Mouse (Mus musculus) erythroblast, embryonic 14.5 days (primary cell): Measurements from ENCODE around the gene Masp2. TPM values are rescaled to one million over a fixed set of nuclear protein-coding genes. Genes with fewer than 3 reads are reported as not detected.

Experiments
- H3K27me3 ChIP-seq: 2 replicates; pipeline ENCODE4 v1.6.1; 2012; ENCODE audit warnings: inconsistent platforms; ENCODE audit not compliant: control insufficient read depth
- H3K36me3 ChIP-seq: 2 replicates; pipeline ENCODE4 v1.6.1; 2012; ENCODE audit warnings: mild to moderate bottlenecking, inconsistent platforms; ENCODE audit not compliant: control insufficient read depth
- H3K4me1 ChIP-seq: 2 replicates; pipeline ENCODE4 v1.6.1; 2012; ENCODE audit warnings: inconsistent platforms; ENCODE audit not compliant: control insufficient read depth
- H3K4me3 ChIP-seq: replicated peaks from 2 replicates; pipeline ENCODE3; 2012; ENCODE audit warnings: moderate library complexity, mild to moderate bottlenecking, inconsistent platforms
- H3K9me3 ChIP-seq: 2 replicates; pipeline ENCODE4 v1.6.1; 2012; ENCODE audit warnings: low read length, inconsistent platforms, mixed read lengths; ENCODE audit not compliant: control insufficient read depth
- GATA1 ChIP-seq: IDR thresholded peaks from 2 replicates; pipeline ENCODE4 v1.6.1; 2012; ENCODE audit warnings: low read length, inconsistent platforms, mixed read lengths
- TAL1 ChIP-seq: IDR thresholded peaks from 3 replicates; pipeline ENCODE4 v1.6.1; 2012; ENCODE audit warnings: low read length, inconsistent platforms, mixed read lengths
- polyA plus RNA-seq: library from polyadenylated mRNA; stranded (reverse); fragments of >175 nt; gene quantifications from 2 replicates; pipeline ENCODE4 v1.2.3, GENCODE M21; 2012

Masp2 gene
- polyA plus RNA-seq, 1 experiment, result 0.12 TPM

DNA sequence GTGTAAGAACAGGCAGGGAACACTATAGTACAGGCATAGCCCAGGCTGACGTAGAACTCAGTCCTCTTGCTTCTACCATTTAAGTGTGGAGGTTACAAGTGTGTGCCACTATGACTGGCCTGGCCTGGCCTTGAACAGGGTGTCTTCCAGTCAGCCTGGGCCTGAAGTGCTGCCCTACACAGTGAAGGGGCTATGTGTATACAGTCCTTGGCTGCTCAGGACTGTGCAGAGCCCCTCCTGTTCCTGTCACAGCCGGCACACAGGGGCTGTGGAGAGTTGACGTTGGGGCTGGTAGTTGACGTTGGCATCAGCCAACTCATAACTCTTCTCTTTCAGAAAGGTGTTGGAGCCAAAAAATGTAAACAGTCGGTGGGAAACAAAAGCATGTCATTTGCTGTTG, 20.9 kb upstream of the Masp2 start:
- peaks cover 11% of the 10 kb centered on the region for H3K4me1 ChIP-seq
- H3K9me3 ChIP-seq, result no peaks in the 10 kb centered on the region
- no peaks in the 10 kb centered on the region for H3K27me3 ChIP-seq
- H3K36me3 ChIP-seq, result peaks cover 70% of the 10 kb centered on the region
- no peak overlapping the region for H3K4me3 ChIP-seq
- no peak for TF ChIP-seq GATA1
- no peak for TF ChIP-seq TAL1

DNA sequence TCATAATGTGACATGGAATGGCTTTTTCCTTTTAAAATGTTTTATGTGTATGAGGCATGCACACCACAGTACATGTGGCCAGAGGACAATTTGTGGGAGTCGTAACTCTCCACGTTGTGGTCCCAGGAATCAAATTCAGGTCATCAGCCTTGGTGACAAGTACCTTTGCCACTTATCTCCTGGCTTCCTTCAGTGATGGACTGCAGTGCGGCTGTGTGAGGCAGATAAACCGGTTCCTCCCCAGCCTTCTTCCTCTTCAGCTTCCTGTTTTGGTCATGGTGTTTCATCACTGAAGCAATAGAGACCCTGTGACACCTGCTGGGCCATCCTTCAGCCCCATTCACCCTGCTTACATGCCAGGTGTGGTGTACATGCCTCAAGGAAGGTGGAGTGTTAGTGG, 19.1 kb upstream of the Masp2 start:
- Histone ChIP-seq H3K4me1 (peaks cover 14% of the 10 kb centered on the region), H3K36me3 (peaks cover 51% of the 10 kb centered on the region), H3K9me3 (no peaks in the 10 kb centered on the region), H3K4me3 (no peak overlapping the region), H3K27me3 (no peaks in the 10 kb centered on the region)
- TF ChIP-seq TAL1 (no peak), GATA1 (no peak)

DNA sequence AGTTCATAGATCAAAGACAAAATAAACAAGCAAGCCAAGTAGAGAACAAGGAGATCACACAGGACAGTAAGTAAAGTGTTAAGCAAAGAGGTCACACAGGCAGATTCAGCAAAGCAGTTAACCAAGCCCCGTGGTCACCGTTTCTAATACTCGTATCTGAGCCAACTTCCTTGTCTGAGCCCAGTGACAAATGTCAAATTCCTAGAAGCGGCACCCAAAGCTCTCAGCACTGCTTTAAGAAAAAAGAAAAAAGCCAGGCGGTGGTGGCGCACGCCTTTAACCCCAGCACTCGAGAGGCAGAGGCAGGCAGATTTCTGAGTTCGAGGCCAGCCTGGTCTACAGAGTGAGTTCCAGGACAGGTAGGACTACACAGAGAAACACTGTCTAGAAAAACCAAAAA, 15.7 kb upstream of the Masp2 start:
- Histone ChIP-seq H3K4me1 (peaks cover 25% of the 10 kb centered on the region), H3K36me3 (peaks cover 17% of the 10 kb centered on the region)
- TF ChIP-seq TAL1, result no peak
- TF ChIP-seq GATA1, result no peak

DNA sequence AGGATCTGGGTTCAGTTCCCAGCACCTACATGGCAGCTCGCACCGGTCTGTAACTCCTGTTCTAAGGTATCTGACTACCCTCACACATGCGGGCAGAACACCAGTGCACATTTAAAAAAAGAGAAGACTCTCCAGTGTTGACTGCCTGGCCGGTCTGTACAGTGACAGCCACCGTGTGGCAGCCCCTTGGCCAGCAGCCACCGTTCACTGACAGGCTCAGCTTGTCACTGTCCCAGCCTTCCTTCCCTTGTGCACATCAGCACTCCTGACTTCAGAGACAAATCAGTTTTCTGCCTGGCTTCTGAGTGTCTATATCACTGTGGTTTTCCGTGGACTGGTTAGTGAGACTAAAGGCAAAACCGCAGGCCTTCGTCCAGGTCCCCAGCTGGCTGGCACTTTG, 13.6 kb upstream of the Masp2 start:
- H3K27me3 ChIP-seq, result no peaks in the 10 kb centered on the region
- peaks cover 11% of the 10 kb centered on the region for H3K36me3 ChIP-seq
- peaks cover 26% of the 10 kb centered on the region for H3K4me1 ChIP-seq

More for the DNA sequence above, 15.7 kb upstream of the Masp2 start:
- no peaks in the 10 kb centered on the region for H3K9me3 ChIP-seq
- no peaks in the 10 kb centered on the region for H3K27me3 ChIP-seq
- no peak overlapping the region for H3K4me3 ChIP-seq

DNA sequence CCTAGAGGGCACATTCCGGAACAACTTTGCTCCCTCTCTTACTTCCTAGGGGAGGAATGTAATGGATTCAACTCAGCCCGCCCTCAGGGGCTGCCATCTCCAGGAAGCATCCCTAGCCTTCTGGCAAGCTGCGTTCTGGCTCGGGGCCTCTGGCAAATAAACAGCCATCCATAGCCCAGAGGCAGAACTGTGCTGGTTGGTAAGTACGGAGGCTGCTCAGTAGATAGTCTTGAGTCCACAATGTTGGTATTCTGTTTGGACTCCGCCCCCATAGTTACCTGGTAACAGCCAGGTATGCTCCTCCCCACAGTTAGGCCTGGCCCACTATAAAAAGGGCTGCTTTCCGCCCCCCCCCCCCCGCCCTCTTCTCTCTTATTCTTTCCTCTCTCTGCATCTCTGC, 12.8 kb upstream of the Masp2 start:
- Histone ChIP-seq H3K36me3 (peaks cover 19% of the 10 kb centered on the region), H3K9me3 (no peaks in the 10 kb centered on the region), H3K4me3 (no peak overlapping the region), H3K27me3 (no peaks in the 10 kb centered on the region), H3K4me1 (peaks cover 26% of the 10 kb centered on the region)
- TF ChIP-seq GATA1, result no peak

More for the DNA sequence above, 13.6 kb upstream of the Masp2 start:
- Histone ChIP-seq H3K4me3 (no peak overlapping the region), H3K9me3 (no peaks in the 10 kb centered on the region)
- TF ChIP-seq GATA1, result no peak

DNA sequence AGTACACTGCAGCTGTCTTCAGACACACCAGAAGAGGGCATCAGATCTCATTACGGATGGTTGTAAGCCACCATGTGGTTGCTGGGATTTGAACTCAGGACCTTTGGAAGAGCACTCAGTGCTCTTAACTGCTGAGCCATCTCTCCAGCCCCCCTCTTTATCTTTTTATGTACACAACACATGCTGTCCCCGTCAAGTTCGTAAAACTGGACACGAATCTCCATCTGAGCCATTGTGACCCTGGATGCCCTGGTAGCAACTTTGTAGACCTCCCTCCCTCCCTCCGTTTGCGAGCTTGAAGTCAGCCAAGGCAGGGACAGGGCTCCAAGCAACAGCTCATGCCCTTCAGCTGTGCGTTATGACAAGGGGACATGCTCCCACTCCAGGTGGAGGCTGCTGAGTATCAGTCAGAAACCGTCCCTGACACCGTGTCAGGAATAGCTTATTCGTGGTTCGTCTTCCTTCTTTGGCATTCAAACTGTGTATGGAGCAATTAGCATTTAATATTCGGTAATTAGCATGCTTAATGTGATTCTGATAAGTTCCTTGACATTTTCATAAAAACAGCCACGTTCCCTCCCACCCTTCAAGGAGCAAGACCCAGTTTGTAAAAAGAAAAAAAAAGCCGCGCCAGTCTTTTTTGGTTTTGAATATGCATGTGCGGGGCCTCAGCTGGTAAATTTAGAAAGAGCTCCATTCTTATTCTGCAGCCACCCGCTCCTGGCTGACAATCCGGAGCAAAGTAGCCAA, 11.8 kb upstream of the Masp2 start:
- H3K4me1 ChIP-seq, result peaks cover 26% of the 10 kb centered on the region
- peaks cover 28% of the 10 kb centered on the region for H3K36me3 ChIP-seq

DNA sequence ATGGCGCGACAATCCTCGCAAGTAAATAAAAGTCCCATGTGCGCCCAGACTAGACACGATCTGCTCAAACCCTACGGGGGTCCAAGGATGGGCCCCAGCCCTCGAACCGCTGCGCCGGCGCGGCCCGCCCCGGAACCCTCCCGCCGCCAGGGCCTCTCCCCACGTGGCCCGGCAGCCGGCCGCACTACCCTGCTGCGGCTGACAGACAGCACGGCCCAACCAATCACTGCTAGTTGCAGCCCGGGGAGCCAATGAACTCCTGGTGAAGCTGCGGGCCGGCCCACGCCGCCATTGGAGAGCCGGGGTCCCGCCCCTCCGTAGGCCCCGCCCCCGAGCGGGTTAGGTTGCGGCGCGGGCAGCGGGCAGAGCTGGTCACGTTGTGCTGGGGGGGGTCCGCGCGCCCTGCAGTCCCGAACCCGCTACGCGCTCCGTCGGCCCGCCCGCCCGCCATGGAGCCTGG, 11.2 kb upstream of the Masp2 start, which contains the start of gene Srm:
TSS of gene Srm (plus strand) at position 333 of the 460 bp plus-strand sequence.
- H3K9me3 ChIP-seq, result no peaks in the 10 kb centered on the region
- H3K4me3 ChIP-seq, result peak within 1 kb of the TSS; percentile 79
- no peak for TF ChIP-seq TAL1
- no peak for TF ChIP-seq GATA1
- H3K36me3 ChIP-seq, result peaks cover 33% of the 10 kb centered on the region
- H3K27me3 ChIP-seq, result no peaks in the 10 kb centered on the region
- peaks cover 26% of the 10 kb centered on the region for H3K4me1 ChIP-seq

More for the DNA sequence above, 11.8 kb upstream of the Masp2 start:
- Histone ChIP-seq H3K9me3 (no peaks in the 10 kb centered on the region), H3K27me3 (no peaks in the 10 kb centered on the region), H3K4me3 (peak overlapping the region; percentile 79)
- no peak for TF ChIP-seq GATA1
- TF ChIP-seq TAL1, result no peak

DNA sequence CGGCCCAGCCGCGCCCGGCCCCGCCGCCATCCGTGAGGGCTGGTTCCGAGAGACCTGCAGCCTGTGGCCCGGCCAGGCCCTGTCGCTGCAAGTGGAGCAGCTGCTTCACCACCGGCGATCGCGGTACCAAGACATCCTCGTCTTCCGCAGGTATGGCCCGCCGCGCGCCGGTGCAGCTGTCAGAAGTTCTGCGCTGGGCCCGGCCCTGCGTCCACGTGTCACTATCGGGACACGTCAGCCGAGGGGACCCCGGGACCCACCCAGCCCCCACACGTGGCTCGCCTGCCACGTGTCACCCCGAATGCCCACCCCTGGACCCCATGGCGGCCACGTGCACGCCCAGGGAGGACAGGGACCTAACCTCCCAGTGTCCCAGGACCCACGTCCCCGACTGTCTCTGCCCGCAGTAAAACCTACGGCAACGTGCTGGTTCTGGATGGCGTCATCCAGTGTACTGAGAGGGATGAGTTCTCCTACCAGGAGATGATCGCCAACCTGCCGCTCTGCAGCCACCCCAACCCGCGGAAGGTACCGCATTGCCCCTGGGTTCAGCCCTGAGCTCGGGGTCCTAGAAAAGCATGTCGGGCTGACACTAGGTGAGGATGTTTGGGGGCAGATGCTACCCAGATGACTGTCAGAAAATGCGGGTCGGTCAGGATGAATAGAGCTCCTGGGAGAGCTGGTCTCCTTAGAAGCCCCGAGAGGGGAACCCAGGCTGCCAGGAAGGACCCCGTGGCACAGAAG, 10.5 kb upstream of the Masp2 start:
- peaks cover 26% of the 10 kb centered on the region for H3K4me1 ChIP-seq
- H3K27me3 ChIP-seq, result no peaks in the 10 kb centered on the region
- H3K9me3 ChIP-seq, result no peaks in the 10 kb centered on the region
- no peak for TF ChIP-seq TAL1
- TF ChIP-seq GATA1, result no peak
- H3K4me3 ChIP-seq, result peak overlapping the region; percentile 79
- peaks cover 39% of the 10 kb centered on the region for H3K36me3 ChIP-seq

DNA sequence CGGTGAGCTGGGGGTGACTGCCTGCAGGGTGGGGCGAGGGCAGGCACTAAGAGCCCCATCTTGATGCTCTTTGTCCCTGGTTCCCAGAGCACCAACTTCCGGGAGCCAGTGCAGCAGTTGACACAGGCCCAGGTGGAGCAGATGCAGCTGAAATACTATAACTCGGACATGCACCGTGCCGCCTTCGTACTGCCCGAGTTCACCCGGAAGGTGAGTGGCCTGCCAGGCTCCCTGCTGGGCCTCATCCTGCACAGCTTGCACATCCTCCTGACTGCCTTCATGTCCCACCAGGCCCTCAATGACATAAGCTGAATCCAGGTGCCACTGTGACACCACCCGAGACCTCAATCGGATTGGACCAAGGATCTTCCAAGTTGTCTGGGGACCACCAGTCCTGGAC, 8.4 kb upstream of the Masp2 start:
- TF ChIP-seq GATA1, result no peak
- H3K4me3 ChIP-seq, result no peak overlapping the region
- H3K36me3 ChIP-seq, result peaks cover 50% of the 10 kb centered on the region
- H3K27me3 ChIP-seq, result no peaks in the 10 kb centered on the region
- H3K4me1 ChIP-seq, result peaks cover 23% of the 10 kb centered on the region
- peaks cover 10% of the 10 kb centered on the region for H3K9me3 ChIP-seq
